Mouse (Mus musculus): Measurements from ENCODE around the gene Ranbp3. TPM values are rescaled to one million over a fixed set of nuclear protein-coding genes. Genes with fewer than 3 reads are reported as not detected.
A peak's percentile ranks its signal among the peaks of the same experiment; 100 is the strongest.

The Ranbp3 gene
- polyA plus RNA-seq, 1 experiment from 2014 or later = 107 TPM

- H3K9me3 ChIP-seq (ENCODE audit: low read length) = no peaks in the 10 kb centered on the region
- H3K4me3 ChIP-seq (ENCODE audit: low read length) = no peak overlapping the region
- ATAC-seq (ENCODE audit: low FRiP score, low TSS enrichment) = no peak
- WGBS = 72% methylated on average over 4 of the region's 4 CpGs
- no peaks in the 10 kb centered on the region for H3K4me1 ChIP-seq (ENCODE audit: insufficient read depth, low read length)
- H3K27me3 ChIP-seq (ENCODE audit: insufficient read depth, low read length) = no peaks in the 10 kb centered on the region
- no peak overlapping the region for H3K4me2 ChIP-seq (replicated peaks; ENCODE audit: low read depth, low read length)
- no peak overlapping the region for H3K9ac ChIP-seq (replicated peaks; ENCODE audit: low read length)
- H3K27ac ChIP-seq (ENCODE audit: low read length) = no peak overlapping the region
- H3K36me3 ChIP-seq (ENCODE audit: insufficient read depth, low read length) = no peaks in the 10 kb centered on the region
Measured at GRCm38 (mm10) chr17:56643237-56643636, 29.9 kb upstream of the Ranbp3 start.

GRCm38 (mm10) chr17:56647546-56647945 lies 25.5 kb upstream of the Ranbp3 start:
- no peak overlapping the region for H3K4me2 ChIP-seq (replicated peaks; ENCODE audit: low read depth, low read length)
- H3K4me3 ChIP-seq (ENCODE audit: low read length) = no peak overlapping the region
- no peak overlapping the region for H3K9ac ChIP-seq (replicated peaks; ENCODE audit: low read length)
- peaks cover 11% of the 10 kb centered on the region; the same call in 1 of the 2 replicates for H3K4me1 ChIP-seq (ENCODE audit: insufficient read depth, low read length)
- ATAC-seq (ENCODE audit: low FRiP score, low TSS enrichment) = no peak
- WGBS = 43% methylated on average over 11 of the region's 13 CpGs
- H3K27me3 ChIP-seq (ENCODE audit: insufficient read depth, low read length) = no peaks in the 10 kb centered on the region
- no peak overlapping the region for H3K27ac ChIP-seq (ENCODE audit: low read length)
- H3K9me3 ChIP-seq (ENCODE audit: low read length) = no peaks in the 10 kb centered on the region
- H3K36me3 ChIP-seq (ENCODE audit: insufficient read depth, low read length) = no peaks in the 10 kb centered on the region

- H3K9me3 ChIP-seq (ENCODE audit: low read length) = no peaks in the 10 kb centered on the region
- H3K36me3 ChIP-seq (ENCODE audit: insufficient read depth, low read length) = no peaks in the 10 kb centered on the region
- no peak overlapping the region for H3K27ac ChIP-seq (ENCODE audit: low read length)
- H3K4me2 ChIP-seq (replicated peaks; ENCODE audit: low read depth, low read length) = peak overlapping the region; percentile 35
- H3K9ac ChIP-seq (replicated peaks; ENCODE audit: low read length) = no peak overlapping the region
- H3K4me1 ChIP-seq (ENCODE audit: insufficient read depth, low read length) = peaks cover 11% of the 10 kb centered on the region; the same call in 1 of the 2 replicates
- peak; percentile 77 for ATAC-seq (ENCODE audit: low FRiP score, low TSS enrichment)
- H3K27me3 ChIP-seq (ENCODE audit: insufficient read depth, low read length) = no peaks in the 10 kb centered on the region
- peak overlapping the region; percentile 7; the same call in 1 of the 2 replicates for H3K4me3 ChIP-seq (ENCODE audit: low read length)
- 20% methylated on average over 10 of the region's 10 CpGs for WGBS
Measured at GRCm38 (mm10) chr17:56651801-56652200, 21.3 kb upstream of the Ranbp3 start.

GRCm38 (mm10) chr17:56654771-56655170 lies 18.3 kb upstream of the Ranbp3 start:
- Histone ChIP-seq H3K9ac (replicated peaks; ENCODE audit: low read length) (no peak overlapping the region), H3K36me3 (ENCODE audit: insufficient read depth, low read length) (no peaks in the 10 kb centered on the region), H3K4me3 (ENCODE audit: low read length) (no peak overlapping the region), H3K4me2 (replicated peaks; ENCODE audit: low read depth, low read length) (no peak overlapping the region), H3K4me1 (ENCODE audit: insufficient read depth, low read length) (peaks cover 11% of the 10 kb centered on the region; the same call in 1 of the 2 replicates), H3K9me3 (ENCODE audit: low read length) (no peaks in the 10 kb centered on the region), H3K27ac (ENCODE audit: low read length) (no peak overlapping the region), H3K27me3 (ENCODE audit: insufficient read depth, low read length) (no peaks in the 10 kb centered on the region)
- no peak for ATAC-seq (ENCODE audit: low FRiP score, low TSS enrichment)
- 68% methylated on average over 2 of the region's 2 CpGs for WGBS

- ATAC-seq (ENCODE audit: low FRiP score, low TSS enrichment) = no peak
- Histone ChIP-seq H3K27ac (ENCODE audit: low read length) (no peak overlapping the region), H3K4me3 (ENCODE audit: low read length) (no peak overlapping the region), H3K4me1 (ENCODE audit: insufficient read depth, low read length) (peaks cover 11% of the 10 kb centered on the region; the same call in 1 of the 2 replicates), H3K4me2 (replicated peaks; ENCODE audit: low read depth, low read length) (no peak overlapping the region), H3K27me3 (ENCODE audit: insufficient read depth, low read length) (no peaks in the 10 kb centered on the region), H3K36me3 (ENCODE audit: insufficient read depth, low read length) (no peaks in the 10 kb centered on the region), H3K9me3 (ENCODE audit: low read length) (no peaks in the 10 kb centered on the region), H3K9ac (replicated peaks; ENCODE audit: low read length) (no peak overlapping the region)
- 59% methylated on average over 3 of the region's 3 CpGs for WGBS
Measured at GRCm38 (mm10) chr17:56655311-56655710, 17.8 kb upstream of the Ranbp3 start.

GRCm38 (mm10) chr17:56656171-56656570 lies 16.9 kb upstream of the Ranbp3 start:
- Histone ChIP-seq H3K4me1 (ENCODE audit: insufficient read depth, low read length) (peaks cover 10% of the 10 kb centered on the region; the same call in 1 of the 2 replicates), H3K27ac (ENCODE audit: low read length) (no peak overlapping the region)
- WGBS = 81% methylated on average over 6 of the region's 6 CpGs

GRCm38 (mm10) chr17:56663659-56664058 lies 9.4 kb upstream of the Ranbp3 start:
- Histone ChIP-seq H3K4me3 (ENCODE audit: low read length) (peak overlapping the region; percentile 23), H3K4me2 (replicated peaks; ENCODE audit: low read depth, low read length) (peak overlapping the region; percentile 50), H3K27me3 (ENCODE audit: insufficient read depth, low read length) (no peaks in the 10 kb centered on the region), H3K9me3 (ENCODE audit: low read length) (no peaks in the 10 kb centered on the region), H3K27ac (ENCODE audit: low read length) (no peak overlapping the region), H3K9ac (replicated peaks; ENCODE audit: low read length) (peak overlapping the region; percentile 55), H3K4me1 (ENCODE audit: insufficient read depth, low read length) (peaks cover 21% of the 10 kb centered on the region), H3K36me3 (ENCODE audit: insufficient read depth, low read length) (no peaks in the 10 kb centered on the region)
- WGBS = 61% methylated on average over 3 of the region's 3 CpGs
- ATAC-seq (ENCODE audit: low FRiP score, low TSS enrichment) = no peak

More at GRCm38 (mm10) chr17:56656171-56656570, 16.9 kb upstream of the Ranbp3 start:
- Histone ChIP-seq H3K4me2 (replicated peaks; ENCODE audit: low read depth, low read length) (no peak overlapping the region), H3K4me3 (ENCODE audit: low read length) (no peak overlapping the region), H3K9ac (replicated peaks; ENCODE audit: low read length) (no peak overlapping the region), H3K27me3 (ENCODE audit: insufficient read depth, low read length) (no peaks in the 10 kb centered on the region), H3K36me3 (ENCODE audit: insufficient read depth, low read length) (no peaks in the 10 kb centered on the region), H3K9me3 (ENCODE audit: low read length) (no peaks in the 10 kb centered on the region)
- no peak for ATAC-seq (ENCODE audit: low FRiP score, low TSS enrichment)

GRCm38 (mm10) chr17:56664333-56664732 lies 8.8 kb upstream of the Ranbp3 start:
- Histone ChIP-seq H3K27ac (ENCODE audit: low read length) (peak overlapping the region; percentile 61; the same call in 1 of the 2 replicates), H3K4me2 (replicated peaks; ENCODE audit: low read depth, low read length) (peak overlapping the region; percentile 50), H3K27me3 (ENCODE audit: insufficient read depth, low read length) (no peaks in the 10 kb centered on the region), H3K9ac (replicated peaks; ENCODE audit: low read length) (peak overlapping the region; percentile 55), H3K4me3 (ENCODE audit: low read length) (peak overlapping the region; percentile 23), H3K9me3 (ENCODE audit: low read length) (no peaks in the 10 kb centered on the region), H3K36me3 (ENCODE audit: insufficient read depth, low read length) (no peaks in the 10 kb centered on the region), H3K4me1 (ENCODE audit: insufficient read depth, low read length) (peaks cover 22% of the 10 kb centered on the region)
- ATAC-seq (ENCODE audit: low FRiP score, low TSS enrichment) = peak; percentile 70
- WGBS = 5% methylated on average over 10 of the region's 10 CpGs

- H3K9ac ChIP-seq (replicated peaks; ENCODE audit: low read length) = no peak overlapping the region
- no peaks in the 10 kb centered on the region for H3K36me3 ChIP-seq (ENCODE audit: insufficient read depth, low read length)
- ATAC-seq (ENCODE audit: low FRiP score, low TSS enrichment) = no peak
- no peak overlapping the region for H3K27ac ChIP-seq (ENCODE audit: low read length)
- no peak overlapping the region for H3K4me3 ChIP-seq (ENCODE audit: low read length)
- H3K4me2 ChIP-seq (replicated peaks; ENCODE audit: low read depth, low read length) = no peak overlapping the region
- no peaks in the 10 kb centered on the region for H3K27me3 ChIP-seq (ENCODE audit: insufficient read depth, low read length)
- peaks cover 22% of the 10 kb centered on the region for H3K4me1 ChIP-seq (ENCODE audit: insufficient read depth, low read length)
- 86% methylated on average over 4 of the region's 4 CpGs for WGBS
- no peaks in the 10 kb centered on the region for H3K9me3 ChIP-seq (ENCODE audit: low read length)
Measured at GRCm38 (mm10) chr17:56666384-56666783, 6.7 kb upstream of the Ranbp3 start.

GRCm38 (mm10) chr17:56667591-56667990 lies 5.5 kb upstream of the Ranbp3 start:
- Histone ChIP-seq H3K4me3 (ENCODE audit: low read length) (no peak overlapping the region), H3K9me3 (ENCODE audit: low read length) (no peaks in the 10 kb centered on the region), H3K27ac (ENCODE audit: low read length) (no peak overlapping the region), H3K4me1 (ENCODE audit: insufficient read depth, low read length) (peaks cover 25% of the 10 kb centered on the region), H3K9ac (replicated peaks; ENCODE audit: low read length) (no peak overlapping the region), H3K27me3 (ENCODE audit: insufficient read depth, low read length) (no peaks in the 10 kb centered on the region), H3K4me2 (replicated peaks; ENCODE audit: low read depth, low read length) (no peak overlapping the region), H3K36me3 (ENCODE audit: insufficient read depth, low read length) (no peaks in the 10 kb centered on the region)
- no peak for ATAC-seq (ENCODE audit: low FRiP score, low TSS enrichment)
- 74% methylated on average over 3 of the region's 3 CpGs for WGBS

Data from kidney, embryonic 16.5 days (tissue).